Mouse (Mus musculus): ENCODE measurements at regions not wholly inside any gene's neighbourhood (a gene's known extent, or its start where the extent isn't known, plus 50 kb on each side); places are given as distances from the start of the nearest gene placed in this dataset.
A peak's percentile ranks its signal among the peaks of the same experiment; 100 is the strongest.

DNA sequence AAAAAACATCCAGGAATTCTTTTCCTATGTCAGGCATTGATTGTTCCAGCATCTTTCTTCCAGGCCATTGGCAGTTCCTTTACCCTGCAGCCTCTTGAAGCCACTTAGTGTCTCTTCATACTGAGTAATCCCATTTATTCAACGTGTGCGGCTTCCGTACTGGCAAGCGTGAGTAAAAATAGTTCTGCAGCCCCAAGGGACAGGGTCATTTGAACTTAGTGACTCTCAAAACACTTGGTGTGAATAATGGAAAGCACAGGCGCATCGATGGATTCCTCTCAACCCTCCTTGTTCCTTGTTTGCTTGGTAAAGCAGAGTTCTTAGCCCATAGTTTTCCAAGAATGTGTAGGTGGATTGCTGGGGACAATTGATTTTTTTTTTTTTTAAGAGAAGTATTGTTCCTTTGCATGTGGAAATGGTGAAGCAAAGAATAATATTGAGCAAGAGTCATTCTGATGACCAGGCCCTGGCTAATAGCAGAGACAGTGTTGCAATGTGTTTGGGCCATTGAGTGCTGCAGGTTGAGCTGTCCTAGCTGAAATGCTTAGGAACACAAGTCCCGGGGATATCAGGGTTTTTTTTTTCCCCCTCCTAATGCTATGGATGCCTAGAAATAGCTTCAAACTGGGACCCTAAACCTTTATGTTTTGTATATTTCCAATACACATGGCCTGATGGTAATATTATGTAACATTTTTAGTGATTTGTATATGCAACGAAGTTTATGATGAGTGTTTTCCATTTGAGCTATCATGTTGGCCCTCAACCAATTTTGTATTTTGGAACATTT is 1294.1 kb upstream of the A1bg start:
- peak; percentile 24 to 39 for DNase-seq

DNA sequence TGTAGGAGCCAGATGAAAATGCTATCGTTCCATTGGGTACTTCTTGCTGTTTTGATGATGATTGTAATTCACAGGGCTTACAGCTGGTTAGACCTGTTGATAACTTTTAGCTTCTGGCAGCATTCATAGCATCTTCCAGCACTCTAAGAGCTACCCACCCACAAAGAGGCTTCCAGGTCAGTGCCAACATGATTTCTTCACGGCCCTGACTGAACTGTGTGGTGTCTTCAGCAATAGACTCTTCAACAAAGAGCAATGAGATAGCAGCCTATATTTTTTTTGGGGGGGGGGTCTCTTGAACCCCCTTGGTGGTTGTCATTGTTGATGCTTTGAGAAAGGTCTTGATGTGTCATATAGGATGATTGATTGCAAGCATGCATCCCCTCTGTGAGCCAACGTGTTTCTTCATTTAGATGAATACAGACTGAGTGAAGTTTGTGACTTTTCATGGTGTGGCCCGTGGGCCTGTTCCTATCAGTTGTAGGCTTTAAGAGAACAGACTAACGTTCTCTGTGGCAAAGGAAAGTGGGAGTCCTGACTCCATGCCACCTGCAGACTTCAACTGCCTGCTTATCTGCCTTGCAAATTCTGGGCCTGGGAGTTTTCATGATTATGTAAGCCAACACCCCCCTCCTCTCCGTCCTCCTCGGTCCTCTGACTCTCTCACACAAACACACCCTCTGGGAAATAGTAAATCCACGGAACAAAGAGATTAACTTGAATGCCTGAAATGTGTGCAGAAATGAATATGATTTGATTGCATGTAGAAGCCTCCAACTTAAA is 1293.0 kb upstream of the A1bg start:
- no peak for DNase-seq

DNA sequence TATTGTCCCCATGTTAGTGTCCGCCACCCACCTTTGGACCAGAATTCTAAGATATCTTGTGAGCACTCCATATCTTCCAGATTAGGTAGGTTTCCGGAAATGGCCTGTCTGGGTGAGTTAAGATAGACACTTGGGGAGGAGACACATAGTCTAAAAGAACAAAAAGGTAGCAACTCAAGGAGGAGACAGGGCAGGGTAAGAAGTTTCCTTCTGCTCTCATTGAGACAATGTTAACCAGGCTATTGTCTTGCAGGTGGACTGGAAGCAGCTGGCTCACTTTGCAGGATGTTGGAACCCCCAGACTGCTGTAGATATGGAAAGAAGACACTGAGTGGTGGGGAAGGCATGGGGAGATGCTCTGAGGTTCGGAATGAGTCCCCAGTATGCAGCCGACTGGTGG is 1291.5 kb upstream of the A1bg start:
- DNase-seq: no peak

DNA sequence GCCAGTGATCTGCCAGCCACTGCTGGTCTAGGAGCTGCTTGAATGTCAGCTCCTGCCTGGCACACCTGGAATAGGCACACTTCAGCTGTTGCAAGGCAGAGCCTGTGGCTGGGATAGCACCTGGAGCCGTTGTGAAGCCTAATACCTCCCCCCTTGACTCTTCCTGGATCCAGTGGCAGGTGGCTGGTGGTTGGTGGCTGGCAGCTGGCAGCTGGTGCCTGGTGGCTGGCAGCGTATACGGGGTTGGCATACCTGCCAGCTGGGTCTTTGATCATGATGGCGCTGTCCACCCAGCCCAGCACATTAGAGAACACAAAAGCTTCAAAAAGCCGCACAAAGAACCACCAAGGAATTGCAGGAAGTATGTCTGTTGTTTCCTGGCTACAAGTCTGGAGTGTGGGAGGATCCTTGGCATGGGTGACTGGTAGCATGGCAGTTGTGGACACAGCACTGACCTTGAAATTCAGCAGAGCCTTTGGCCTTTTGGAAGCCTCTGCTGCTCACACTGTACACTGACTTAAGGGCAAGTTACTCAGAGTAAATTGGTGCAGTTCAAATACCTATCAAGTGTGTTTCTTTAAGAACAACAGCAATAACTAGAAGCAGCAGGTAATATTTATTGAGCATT is 1289.6 kb upstream of the A1bg start:
- DNase-seq: peak; percentile 38 to 53

- DNase-seq: peak in 1 of 2 experiments; percentile 38
Observed at GRCm38 (mm10) chr15:62209881-62210481, 1287.2 kb upstream of the A1bg start.

DNA sequence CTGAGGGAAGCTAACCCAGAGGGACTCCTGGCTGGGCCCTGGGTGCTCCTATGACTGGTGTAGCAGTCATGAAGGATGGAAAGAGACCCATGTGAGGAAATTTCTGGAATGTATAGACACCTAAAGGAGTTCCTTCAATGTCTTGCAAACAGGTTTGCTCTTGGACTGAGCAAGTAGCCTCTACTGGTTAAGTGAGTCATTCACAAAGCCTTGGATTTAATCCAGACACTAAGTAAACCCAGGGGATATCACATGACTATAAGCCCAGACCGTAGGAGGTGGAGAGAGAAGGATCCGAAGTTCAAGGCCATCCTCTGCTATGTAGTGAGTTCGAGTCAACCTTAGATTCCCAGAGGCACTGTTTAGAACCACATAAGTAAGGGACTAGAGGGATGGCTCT is 1286.5 kb upstream of the A1bg start:
- DNase-seq: no peak

- DNase-seq: peak; percentile 33 to 57
Observed at GRCm38 (mm10) chr15:62206502-62206902, 1283.7 kb upstream of the A1bg start.

GRCm38 (mm10) chr15:62203951-62204905 is 1281.4 kb upstream of the A1bg start:
- no peak for DNase-seq

- peak; percentile 60 to 71 for DNase-seq
Observed at GRCm38 (mm10) chr15:62202781-62203375, 1280.1 kb upstream of the A1bg start.

- no peak for DNase-seq
Observed at GRCm38 (mm10) chr15:62198721-62199120, 1275.9 kb upstream of the A1bg start.

DNA sequence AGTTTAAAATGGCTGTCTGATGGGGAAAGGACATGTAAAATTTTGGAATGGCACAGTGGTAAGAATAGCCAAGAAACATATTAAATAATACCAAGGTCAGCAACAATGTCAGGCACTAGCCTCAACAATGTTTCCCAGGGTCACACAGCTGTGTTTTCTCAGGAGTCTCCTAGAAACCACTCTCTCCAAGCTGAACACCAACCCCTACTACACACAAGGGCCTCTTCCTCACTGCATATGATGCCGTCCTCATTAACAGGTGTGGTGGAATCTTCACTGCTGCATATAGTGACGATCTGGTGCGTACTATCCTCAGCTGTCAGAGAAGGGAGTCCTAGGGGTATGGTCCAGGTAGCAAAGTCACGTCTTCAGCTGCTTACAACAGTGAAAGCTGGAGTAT is 1275.4 kb upstream of the A1bg start:
- DNase-seq: no peak

DNA sequence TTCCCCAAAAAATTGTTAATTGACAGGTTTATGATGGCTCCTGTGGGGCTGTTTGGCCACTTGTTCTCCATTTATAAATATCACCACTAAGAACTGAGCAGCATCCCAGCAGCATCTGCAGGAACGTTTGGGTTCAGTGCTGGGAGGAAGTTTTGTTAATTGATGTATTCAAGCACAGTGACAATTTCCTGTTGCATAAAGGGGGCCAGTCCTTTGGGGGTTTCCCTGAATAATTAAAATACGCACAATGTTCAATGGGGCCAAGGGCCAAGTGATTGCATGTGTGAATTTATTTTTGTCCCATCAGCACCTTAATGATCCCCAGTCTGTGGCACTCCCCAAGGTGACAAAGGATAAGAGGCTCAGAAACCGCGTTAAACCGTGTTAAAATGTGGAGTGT is 1272.6 kb upstream of the A1bg start:
- DNase-seq: no peak

DNA sequence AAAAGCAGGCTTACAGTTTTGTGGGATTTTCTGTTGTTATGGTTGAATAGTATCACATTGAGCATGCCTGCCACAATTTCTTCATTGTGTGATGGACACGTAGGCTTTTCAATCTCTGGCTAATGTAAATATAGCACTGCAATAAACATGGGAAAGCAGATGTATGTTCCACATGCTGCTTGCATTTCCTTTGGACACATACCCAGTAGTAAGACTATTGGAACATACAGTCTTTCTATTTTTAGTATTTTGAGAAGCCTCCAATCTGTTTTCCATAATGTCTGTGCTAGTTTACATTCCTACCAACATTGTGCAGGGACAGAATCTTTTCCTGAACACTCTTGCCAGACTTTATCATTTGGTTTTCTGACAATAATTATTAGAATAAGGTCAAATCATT is 1269.9 kb upstream of the A1bg start:
- no peak for DNase-seq

GRCm38 (mm10) chr15:62191641-62192040 is 1268.8 kb upstream of the A1bg start:
- DNase-seq: no peak

GRCm38 (mm10) chr15:62190977-62191614 is 1268.3 kb upstream of the A1bg start:
- no peak for DNase-seq

- no peak for DNase-seq
Observed at GRCm38 (mm10) chr15:62190224-62190910, 1267.6 kb upstream of the A1bg start.

DNA sequence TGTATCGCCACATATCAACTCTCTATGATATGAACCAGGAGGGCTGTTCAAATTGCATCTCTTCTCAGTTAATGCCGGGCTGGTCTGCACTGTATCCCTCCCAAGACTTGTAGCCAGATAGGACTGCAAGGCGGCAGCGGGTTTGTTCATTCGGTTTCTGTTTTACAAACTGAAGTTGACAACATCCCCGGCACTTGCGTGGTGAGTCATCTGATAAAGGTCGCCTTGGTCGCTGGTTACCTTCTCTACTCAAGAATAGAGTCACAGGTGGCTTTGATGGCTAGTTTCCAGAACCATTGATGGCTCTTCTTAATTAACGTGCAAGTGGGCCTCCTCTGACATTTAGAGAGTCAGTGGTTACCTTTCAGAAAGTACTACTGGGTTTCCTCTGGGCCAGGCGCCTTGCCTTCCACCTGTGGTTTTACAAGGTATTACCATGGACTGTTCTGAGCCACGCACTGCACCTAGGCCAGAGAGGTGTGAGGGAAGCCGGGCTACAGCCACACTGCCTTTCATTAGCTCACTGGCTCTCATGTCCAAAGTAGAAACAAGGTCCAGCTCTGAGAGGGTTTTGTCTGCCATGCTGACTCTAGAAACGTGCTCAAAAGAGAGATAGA is 1266.9 kb upstream of the A1bg start:
- no peak for DNase-seq

DNA sequence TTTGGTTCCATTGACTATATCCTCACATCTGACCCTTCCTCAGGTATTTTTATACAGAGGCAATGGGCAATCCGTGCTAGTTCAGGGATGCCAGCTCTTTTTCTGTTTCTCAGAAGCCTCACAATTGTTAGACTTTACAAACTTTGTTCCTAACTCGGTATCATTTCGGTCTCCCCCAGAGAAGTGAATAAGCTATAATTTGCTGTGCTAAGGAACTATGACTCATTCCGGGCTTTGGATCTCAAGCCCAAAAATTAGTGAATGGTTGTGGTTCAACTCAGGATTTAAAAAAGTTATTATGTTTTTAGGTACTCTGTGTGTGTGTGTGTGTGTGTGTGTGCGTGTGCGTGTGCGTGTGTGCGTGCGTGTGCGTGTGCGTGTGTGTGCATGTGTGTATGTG is 1263.7 kb upstream of the A1bg start:
- no peak for DNase-seq

GRCm38 (mm10) chr15:62183803-62184202 is 1261.0 kb upstream of the A1bg start:
- DNase-seq: peak in 1 of 2 experiments; percentile 23

Measured in adrenal gland, postnatal 36 days (tissue).